Mouse (Mus musculus): Measurements from ENCODE around the gene Trmt1. TPM values are rescaled to one million over a fixed set of nuclear protein-coding genes. Genes with fewer than 3 reads are reported as not detected.
A peak's percentile ranks its signal among the peaks of the same experiment; 100 is the strongest.

Trmt1 gene
- total RNA-seq, 1 experiment, result 260 TPM

GRCm38 (mm10) chr8:84689091-84689915, 3.2 kb downstream of the Trmt1 start:
- Histone ChIP-seq H3K9ac (ENCODE audit: insufficient read depth, low read depth, low read length, poor library complexity, severe bottlenecking) (peak overlapping the region; percentile 96), H3K9me3 (ENCODE audit: control insufficient read depth, insufficient read depth, low read depth, low read length) (no peaks in the 10 kb centered on the region), H3K4me1 (ENCODE audit: control insufficient read depth in 2 of 2, insufficient read depth in 2 of 2, low read length in 2 of 2, poor library complexity in 1 of 2) (peaks cover 6 to 15% of the 10 kb centered on the region in 2 experiments; a peak in 3 of 4 replicates), H3K36me3 (ENCODE audit: control insufficient read depth, insufficient read depth, low read length, poor library complexity, severe bottlenecking) (peaks cover 26% of the 10 kb centered on the region), H3K27ac (ENCODE audit: insufficient read depth, low read depth, low read length, poor library complexity, severe bottlenecking) (peak overlapping the region; percentile 69; the same call in 1 of the 2 replicates), H3K4me3 (ENCODE audit: insufficient read depth in 1 of 2, low read depth in 1 of 2, low read length in 2 of 2, poor library complexity in 1 of 2, severe bottlenecking in 1 of 2) (peak overlapping the region; percentile 81 to 97)
- DNase-seq (ENCODE audit: low read depth, low spot score), result no peak
- in situ Hi-C loops (cut with MboI; ENCODE audit: low sequenced_read_pairs in 2 of 2, unreplicated experiment in 2 of 2), result no loop called here
- TF ChIP-seq MAFK (IDR thresholded peaks at IDR 0.05; ENCODE audit: insufficient read depth, low read depth, low read length) (no peak), HCFC1 (IDR thresholded peaks at IDR 0.05; ENCODE audit: borderline replicate concordance, insufficient read depth, low read length) (peak; percentile 88), CHD2 (IDR thresholded peaks at IDR 0.05; ENCODE audit: low read depth, low read length) (peak; percentile 51; the same call in 1 of the 2 replicates)

GRCm38 (mm10) chr8:84693332-84693731, 7.2 kb downstream of the Trmt1 start:
- no peak for TF ChIP-seq CHD2 (IDR thresholded peaks at IDR 0.05; ENCODE audit: low read depth, low read length)
- no peak for TF ChIP-seq HCFC1 (IDR thresholded peaks at IDR 0.05; ENCODE audit: borderline replicate concordance, insufficient read depth, low read length)
- no peak for TF ChIP-seq MAFK (IDR thresholded peaks at IDR 0.05; ENCODE audit: insufficient read depth, low read depth, low read length)
- no peak for TF ChIP-seq ZNF384 (IDR thresholded peaks at IDR 0.05; ENCODE audit: low read depth, low read length)
- no peak for TF ChIP-seq ZC3H11A (IDR thresholded peaks at IDR 0.05; ENCODE audit: borderline replicate concordance, low read depth, low read length)
- Histone ChIP-seq H3K27ac (ENCODE audit: insufficient read depth, low read depth, low read length, poor library complexity, severe bottlenecking) (no peak overlapping the region), H3K9ac (ENCODE audit: insufficient read depth, low read depth, low read length, poor library complexity, severe bottlenecking) (no peak overlapping the region), H3K36me3 (ENCODE audit: control insufficient read depth, insufficient read depth, low read length, poor library complexity, severe bottlenecking) (peaks cover 39% of the 10 kb centered on the region), H3K9me3 (ENCODE audit: control insufficient read depth, insufficient read depth, low read depth, low read length) (no peaks in the 10 kb centered on the region), H3K4me3 (ENCODE audit: insufficient read depth in 1 of 2, low read depth in 1 of 2, low read length in 2 of 2, poor library complexity in 1 of 2, severe bottlenecking in 1 of 2) (no peak overlapping the region), H3K4me1 (ENCODE audit: control insufficient read depth in 2 of 2, insufficient read depth in 2 of 2, low read length in 2 of 2, poor library complexity in 1 of 2) (peaks cover 1 to 5% of the 10 kb centered on the region in 2 experiments; a peak in 3 of 4 replicates)
- DNase-seq (ENCODE audit: low read depth, low spot score), result no peak
- in situ Hi-C loops (cut with MboI; ENCODE audit: low sequenced_read_pairs in 2 of 2, unreplicated experiment in 2 of 2), result no loop called here

GRCm38 (mm10) chr8:84695140-84695539, 9.0 kb downstream of the Trmt1 start:
- Histone ChIP-seq H3K4me3 (ENCODE audit: insufficient read depth in 1 of 2, low read depth in 1 of 2, low read length in 2 of 2, poor library complexity in 1 of 2, severe bottlenecking in 1 of 2) (no peak overlapping the region), H3K4me1 (ENCODE audit: control insufficient read depth in 2 of 2, insufficient read depth in 2 of 2, low read length in 2 of 2, poor library complexity in 1 of 2) (peaks cover 2 to 5% of the 10 kb centered on the region in 2 experiments; a peak in 1 of 4 replicates), H3K27ac (ENCODE audit: insufficient read depth, low read depth, low read length, poor library complexity, severe bottlenecking) (no peak overlapping the region), H3K9ac (ENCODE audit: insufficient read depth, low read depth, low read length, poor library complexity, severe bottlenecking) (no peak overlapping the region), H3K9me3 (ENCODE audit: control insufficient read depth, insufficient read depth, low read depth, low read length) (no peaks in the 10 kb centered on the region), H3K36me3 (ENCODE audit: control insufficient read depth, insufficient read depth, low read length, poor library complexity, severe bottlenecking) (peaks cover 53% of the 10 kb centered on the region)
- DNase-seq (ENCODE audit: low read depth, low spot score), result no peak
- TF ChIP-seq ZC3H11A (IDR thresholded peaks at IDR 0.05; ENCODE audit: borderline replicate concordance, low read depth, low read length), result no peak
- TF ChIP-seq CHD2 (IDR thresholded peaks at IDR 0.05; ENCODE audit: low read depth, low read length), result no peak
- no peak for TF ChIP-seq ZNF384 (IDR thresholded peaks at IDR 0.05; ENCODE audit: low read depth, low read length)
- no peak for TF ChIP-seq HCFC1 (IDR thresholded peaks at IDR 0.05; ENCODE audit: borderline replicate concordance, insufficient read depth, low read length)
- no peak for TF ChIP-seq MAFK (IDR thresholded peaks at IDR 0.05; ENCODE audit: insufficient read depth, low read depth, low read length)
- in situ Hi-C loops (cut with MboI; ENCODE audit: low sequenced_read_pairs in 2 of 2, unreplicated experiment in 2 of 2), result loop anchor here in 1 of 2 experiments (5.0 kb wide), 1 partner anchor 122 kb away; no protein-coding TSS in a partner anchor

GRCm38 (mm10) chr8:84697166-84698130, 11.3 kb downstream of the Trmt1 start:
- Histone ChIP-seq H3K4me1 (ENCODE audit: control insufficient read depth in 2 of 2, insufficient read depth in 2 of 2, low read length in 2 of 2, poor library complexity in 1 of 2) (peaks cover 2 to 13% of the 10 kb centered on the region in 2 experiments; a peak in 1 of 4 replicates), H3K4me3 (ENCODE audit: insufficient read depth in 1 of 2, low read depth in 1 of 2, low read length in 2 of 2, poor library complexity in 1 of 2, severe bottlenecking in 1 of 2) (no peak overlapping the region), H3K27ac (ENCODE audit: insufficient read depth, low read depth, low read length, poor library complexity, severe bottlenecking) (no peak overlapping the region), H3K9ac (ENCODE audit: insufficient read depth, low read depth, low read length, poor library complexity, severe bottlenecking) (no peak overlapping the region), H3K36me3 (ENCODE audit: control insufficient read depth, insufficient read depth, low read length, poor library complexity, severe bottlenecking) (peaks cover 42% of the 10 kb centered on the region), H3K9me3 (ENCODE audit: control insufficient read depth, insufficient read depth, low read depth, low read length) (no peaks in the 10 kb centered on the region)
- DNase-seq (ENCODE audit: low read depth, low spot score), result no peak
- TF ChIP-seq CHD2 (IDR thresholded peaks at IDR 0.05; ENCODE audit: low read depth, low read length) (no peak), ZC3H11A (IDR thresholded peaks at IDR 0.05; ENCODE audit: borderline replicate concordance, low read depth, low read length) (no peak), ZNF384 (IDR thresholded peaks at IDR 0.05; ENCODE audit: low read depth, low read length) (no peak), MAFK (IDR thresholded peaks at IDR 0.05; ENCODE audit: insufficient read depth, low read depth, low read length) (no peak), HCFC1 (IDR thresholded peaks at IDR 0.05; ENCODE audit: borderline replicate concordance, insufficient read depth, low read length) (no peak)
- in situ Hi-C loops (cut with MboI; ENCODE audit: low sequenced_read_pairs in 2 of 2, unreplicated experiment in 2 of 2), result loop anchor here in 1 of 2 experiments (5.0 kb wide), 1 partner anchor 120 kb away; no protein-coding TSS in a partner anchor

Data from ES-E14 (cell line).